Mouse (Mus musculus) G1E (cell line): ENCODE data around the gene Fstl4.

Experiments
- CTCF ChIP-seq: IDR thresholded peaks from 2 replicates; pipeline ENCODE4 v1.5.1; 2012; ENCODE audit warnings: low read depth, low read length, inconsistent platforms, mixed read lengths
- GATA1 ChIP-seq: IDR thresholded peaks from 2 replicates; pipeline ENCODE4 v1.6.1; 2012; ENCODE audit warnings: borderline replicate concordance, low read length, inconsistent platforms, mixed read lengths
- GATA2 ChIP-seq: IDR thresholded peaks from 2 replicates; pipeline ENCODE4 v1.6.1; 2012; ENCODE audit warnings: low read depth, low read length, inconsistent platforms, borderline replicate concordance
- POLR2AphosphoS5 ChIP-seq: IDR thresholded peaks from 2 replicates; pipeline ENCODE4 v1.6.1; 2012; ENCODE audit warnings: low read depth, low read length, inconsistent platforms; ENCODE audit not compliant: insufficient replicate concordance
- TAL1 ChIP-seq: conservative IDR thresholded peaks from 2 replicates; pipeline ENCODE4 v1.6.1; 2012; ENCODE audit warnings: low read depth, low read length, inconsistent platforms, mixed read lengths

GRCm38 (mm10) chr11:53108798-53109197 is 344.4 kb downstream of the Fstl4 start:
- TF ChIP-seq TAL1 (no peak), CTCF (no peak), GATA1 (no peak), POLR2AphosphoS5 (no peak), GATA2 (no peak)
